Mouse (Mus musculus) macrophage (primary cell): ENCODE data around the gene Negr1. TPM values are rescaled to one million over a fixed set of nuclear protein-coding genes. Genes with fewer than 3 reads are reported as not detected.

Source experiments
- H3K27ac ChIP-seq: fragments of 350-480 bp; formaldehyde crosslinking; 2 replicates; pipeline ENCODE4 v1.9.0; 2021
- H3K36me3 ChIP-seq: fragments of 350-480 bp; formaldehyde crosslinking; 2 replicates; pipeline ENCODE4 v1.9.0; 2021; ENCODE audit errors: inconsistent target
- H3K4me3 ChIP-seq: fragments of 350-480 bp; formaldehyde crosslinking; 2 replicates; pipeline ENCODE4 v1.9.0; 2021; ENCODE audit errors: inconsistent target
- H3K79me2 ChIP-seq: fragments of 350-480 bp; formaldehyde crosslinking; 2 replicates; pipeline ENCODE4 v1.9.0; 2021; ENCODE audit errors: inconsistent target
- WGBS: methylation state at CpG from one replicate; pipeline ENCODE4 v1.1.7; 2026; ENCODE audit warnings: inconsistent platforms; ENCODE audit not compliant: missing documents; 5-methylcytosine and 5-hydroxymethylcytosine counted together
- polyA plus RNA-seq: library from polyadenylated mRNA; stranded (reverse); fragments of 250-400 nt; gene quantifications from 3 replicates; pipeline ENCODE4 v1.2.4, GENCODE M21; 2018; ENCODE audit warnings: inconsistent platforms

Gene Negr1
- polyA plus RNA-seq, 1 experiment from 2014 or later: not detected

DNA sequence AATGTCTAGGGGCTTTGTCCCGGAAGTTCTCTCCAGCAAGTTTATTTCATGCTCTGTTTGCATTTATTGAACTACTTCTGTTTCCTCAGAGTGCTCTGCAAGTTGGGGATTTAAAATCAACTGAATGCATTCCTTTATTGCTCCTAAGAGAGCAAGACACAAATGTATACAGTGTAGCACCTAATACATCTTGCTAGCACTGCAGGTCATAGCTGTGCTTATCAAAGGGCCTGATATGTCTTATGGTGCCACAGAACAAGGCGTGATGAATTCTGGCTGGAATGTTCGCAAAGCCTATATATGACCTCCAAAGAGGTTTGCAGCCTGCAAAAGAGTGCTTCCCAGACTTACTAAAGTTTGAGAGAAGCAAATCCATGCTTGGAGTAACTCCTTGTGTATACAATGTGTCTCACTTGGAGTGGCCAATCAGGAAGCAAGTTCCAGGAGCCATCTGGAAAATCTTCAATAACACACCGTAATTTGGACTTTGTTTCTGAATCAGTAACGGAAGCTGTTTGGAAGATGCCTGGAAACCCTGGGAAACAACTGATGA lies 183.7 kb downstream of the Negr1 start:
- 90% methylated on average over 5 of the region's 5 CpGs for WGBS
- Histone ChIP-seq H3K36me3 (no peaks in the 10 kb centered on the region), H3K79me2 (no peaks in the 10 kb centered on the region), H3K27ac (no peak overlapping the region), H3K4me3 (no peak overlapping the region)

DNA sequence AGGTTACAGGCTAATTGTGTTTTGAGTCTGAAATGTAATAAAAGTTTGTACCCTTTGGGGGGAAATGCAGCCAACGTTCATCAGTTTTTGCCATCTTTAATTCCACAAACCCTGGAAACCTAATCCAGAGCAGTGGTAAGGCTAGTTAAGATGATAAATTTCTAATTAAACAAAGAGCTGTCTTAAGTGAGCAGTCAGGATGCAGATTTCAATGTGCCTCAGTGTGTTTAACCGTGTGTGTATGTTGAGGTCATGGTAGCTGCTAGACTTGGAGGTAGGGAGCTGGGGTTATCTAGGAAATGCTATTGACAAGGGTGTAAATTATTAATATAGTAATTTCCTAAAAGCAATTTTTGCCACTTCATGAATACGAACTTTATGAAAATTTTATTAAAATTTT lies 185.9 kb downstream of the Negr1 start:
- Histone ChIP-seq H3K4me3 (no peak overlapping the region), H3K36me3 (no peaks in the 10 kb centered on the region), H3K79me2 (no peaks in the 10 kb centered on the region), H3K27ac (no peak overlapping the region)
- WGBS: 83% methylated on average over 3 of the region's 3 CpGs

DNA sequence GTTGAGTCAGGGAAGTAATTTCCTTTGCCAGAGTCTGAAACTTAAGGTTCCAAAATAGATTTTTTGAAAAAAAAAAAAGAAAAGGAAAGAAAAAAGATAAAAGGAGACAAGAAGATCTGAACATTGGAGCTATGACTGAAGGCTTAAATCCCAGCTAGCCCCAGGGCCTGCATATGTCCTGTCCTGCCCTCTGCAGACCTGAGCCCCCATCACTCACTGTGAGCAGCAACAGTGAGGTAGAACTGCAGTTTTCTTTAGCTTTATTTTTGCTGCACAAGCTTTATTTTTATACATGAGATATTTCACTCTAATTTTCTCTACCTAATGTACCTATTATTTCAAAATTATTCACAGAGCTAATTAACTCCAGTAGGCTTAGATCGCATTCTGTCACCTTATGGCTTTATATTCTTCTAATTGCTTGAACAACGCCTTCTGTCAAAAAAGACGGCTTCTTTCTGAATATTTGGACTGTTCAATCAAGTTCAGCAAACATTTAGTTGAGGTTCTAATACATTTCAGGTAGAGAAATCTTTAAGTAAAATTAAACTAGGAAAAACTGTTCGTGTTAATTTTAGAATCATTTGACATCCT lies 192.3 kb downstream of the Negr1 start:
- Histone ChIP-seq H3K79me2 (no peaks in the 10 kb centered on the region), H3K36me3 (no peaks in the 10 kb centered on the region), H3K4me3 (no peak overlapping the region), H3K27ac (no peak overlapping the region)
- 85% methylated on average over 4 of the region's 4 CpGs for WGBS

DNA sequence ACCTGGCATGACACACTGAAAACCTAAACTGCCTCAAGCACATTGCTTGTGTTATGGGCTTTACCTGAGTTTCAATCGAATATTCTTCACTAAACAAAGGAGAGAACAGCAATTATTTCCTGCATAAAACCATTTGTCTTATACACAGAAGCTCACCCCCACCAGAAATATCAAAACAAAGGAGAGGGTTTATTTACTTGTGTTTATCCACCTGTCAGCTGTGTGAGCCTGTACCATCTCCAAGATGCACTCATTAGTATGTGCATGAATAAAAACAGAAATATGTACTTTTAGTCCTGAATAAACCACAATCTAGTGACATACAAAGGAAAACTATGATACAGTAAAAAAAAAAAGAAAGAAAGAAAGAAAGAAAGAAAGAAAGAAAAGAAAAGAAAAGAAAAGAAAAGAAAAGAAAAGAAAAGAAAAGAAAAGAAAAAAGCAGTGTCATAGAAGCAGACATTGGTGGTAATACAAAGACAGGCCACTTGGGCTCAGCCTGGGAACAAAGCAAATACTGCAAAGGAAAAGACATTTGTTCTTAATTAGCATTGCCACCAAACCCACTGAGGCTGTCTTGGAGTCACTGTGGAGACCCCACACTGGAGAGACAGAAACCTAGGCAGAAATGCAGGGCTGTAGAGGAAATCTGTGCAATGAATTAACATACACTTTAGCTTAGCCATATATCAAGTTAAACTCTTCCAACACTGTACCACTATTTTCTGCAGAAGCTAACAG lies 193.4 kb downstream of the Negr1 start:
- Histone ChIP-seq H3K79me2 (no peaks in the 10 kb centered on the region), H3K27ac (no peak overlapping the region), H3K4me3 (no peak overlapping the region), H3K36me3 (no peaks in the 10 kb centered on the region)
- 50% methylated on average over 1 of the region's 1 CpGs for WGBS

DNA sequence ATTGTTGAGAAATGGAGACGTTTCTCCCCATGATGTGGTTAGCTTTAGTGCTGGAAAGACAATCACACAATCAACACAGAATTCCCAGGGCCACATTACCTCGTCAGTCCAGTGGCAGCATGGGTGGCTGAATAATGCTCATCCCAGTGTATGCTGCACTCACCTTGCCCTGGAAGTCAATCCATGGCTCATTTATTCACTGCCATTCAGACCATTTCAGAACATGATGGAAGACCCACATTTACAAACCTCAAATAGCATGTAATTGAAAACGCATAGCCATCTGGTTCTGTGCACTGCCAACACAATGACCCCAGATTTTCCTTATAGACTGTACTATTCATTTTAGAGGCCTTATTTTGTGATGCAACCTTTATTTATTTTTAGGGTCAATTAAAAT lies 203.4 kb downstream of the Negr1 start:
- H3K4me3 ChIP-seq: no peak overlapping the region
- H3K79me2 ChIP-seq: no peaks in the 10 kb centered on the region
- no peak overlapping the region for H3K27ac ChIP-seq
- H3K36me3 ChIP-seq: no peaks in the 10 kb centered on the region
- WGBS: 78% methylated on average over 3 of the region's 3 CpGs

DNA sequence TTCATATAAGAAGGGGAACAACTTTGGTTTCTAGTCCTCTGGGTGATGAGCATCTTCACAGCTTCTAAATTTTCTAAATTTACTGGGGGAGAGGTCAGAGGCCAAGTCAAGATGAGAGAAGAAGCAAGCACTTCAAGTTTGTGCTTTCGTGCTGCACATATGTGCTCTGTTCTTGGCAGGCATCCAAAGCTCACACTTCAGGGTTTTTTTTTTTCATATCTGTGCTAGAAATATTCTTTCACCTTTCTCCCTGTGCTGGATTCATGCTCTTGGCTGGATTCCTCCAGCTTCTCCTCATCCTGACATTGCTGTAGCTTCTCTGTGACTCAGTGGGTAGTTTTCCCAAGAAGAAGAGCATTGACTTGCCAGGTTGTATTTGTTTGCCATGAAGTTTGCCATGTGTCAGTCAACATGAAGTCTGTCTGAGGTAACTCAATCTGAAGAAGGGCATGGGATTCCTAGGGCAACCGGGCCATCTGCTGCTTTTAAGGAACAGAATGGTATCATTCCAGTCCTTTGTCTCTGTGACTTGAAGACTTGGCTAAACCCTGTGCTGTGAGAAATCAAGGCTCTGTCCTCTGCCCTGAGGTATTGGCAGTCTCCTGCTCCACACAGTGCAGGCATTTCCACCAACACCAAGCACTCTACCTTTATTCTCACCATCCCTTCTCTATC lies 204.7 kb downstream of the Negr1 start:
- H3K79me2 ChIP-seq: no peaks in the 10 kb centered on the region
- no peak overlapping the region for H3K27ac ChIP-seq
- no peaks in the 10 kb centered on the region for H3K36me3 ChIP-seq
- no peak overlapping the region for H3K4me3 ChIP-seq
- WGBS: 52% methylated on average over 2 of the region's 2 CpGs

DNA sequence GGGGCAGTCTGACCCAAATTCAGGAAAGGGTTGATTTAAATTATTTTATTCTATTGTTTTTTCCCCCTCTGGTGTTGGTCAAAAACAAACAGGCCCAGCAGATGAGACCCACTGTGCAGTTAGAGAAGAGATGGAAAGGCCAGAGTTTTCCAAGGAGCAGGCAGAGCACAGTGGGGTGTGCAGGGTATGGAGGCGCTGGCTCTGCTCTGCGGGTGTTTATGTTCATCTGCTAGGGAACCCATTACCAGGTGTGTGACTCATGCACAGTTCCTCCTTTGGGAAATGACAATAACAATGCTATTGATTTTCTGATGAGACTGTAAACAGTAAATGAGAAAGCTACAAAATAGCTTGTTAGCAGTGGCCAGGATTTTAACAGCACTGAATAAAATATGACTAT lies 210.0 kb downstream of the Negr1 start:
- H3K36me3 ChIP-seq: no peaks in the 10 kb centered on the region
- H3K4me3 ChIP-seq: no peak overlapping the region
- 85% methylated on average over 2 of the region's 2 CpGs for WGBS
- no peaks in the 10 kb centered on the region for H3K79me2 ChIP-seq
- no peak overlapping the region for H3K27ac ChIP-seq

DNA sequence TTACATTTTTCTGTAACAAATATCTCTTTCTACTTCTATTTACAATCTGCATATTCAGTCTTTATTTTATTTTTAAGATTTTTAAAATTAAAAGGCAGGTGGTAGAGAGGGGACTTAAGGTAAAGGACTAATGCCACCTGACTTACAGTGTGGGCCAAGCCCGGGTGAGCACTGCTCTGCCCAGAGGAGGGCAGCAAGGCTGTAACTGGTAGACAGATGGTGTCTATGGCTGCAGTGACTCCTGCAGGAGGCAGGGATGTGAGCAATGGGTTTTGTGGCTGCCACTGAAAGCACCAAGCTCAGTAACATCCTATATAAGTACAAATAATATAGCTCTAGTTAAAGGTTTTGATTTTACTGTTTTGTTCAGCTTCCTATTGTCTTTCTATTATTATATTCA lies 210.5 kb downstream of the Negr1 start:
- Histone ChIP-seq H3K36me3 (no peaks in the 10 kb centered on the region), H3K27ac (no peak overlapping the region), H3K4me3 (no peak overlapping the region), H3K79me2 (no peaks in the 10 kb centered on the region)
- 41% methylated on average over 1 of the region's 1 CpGs for WGBS

DNA sequence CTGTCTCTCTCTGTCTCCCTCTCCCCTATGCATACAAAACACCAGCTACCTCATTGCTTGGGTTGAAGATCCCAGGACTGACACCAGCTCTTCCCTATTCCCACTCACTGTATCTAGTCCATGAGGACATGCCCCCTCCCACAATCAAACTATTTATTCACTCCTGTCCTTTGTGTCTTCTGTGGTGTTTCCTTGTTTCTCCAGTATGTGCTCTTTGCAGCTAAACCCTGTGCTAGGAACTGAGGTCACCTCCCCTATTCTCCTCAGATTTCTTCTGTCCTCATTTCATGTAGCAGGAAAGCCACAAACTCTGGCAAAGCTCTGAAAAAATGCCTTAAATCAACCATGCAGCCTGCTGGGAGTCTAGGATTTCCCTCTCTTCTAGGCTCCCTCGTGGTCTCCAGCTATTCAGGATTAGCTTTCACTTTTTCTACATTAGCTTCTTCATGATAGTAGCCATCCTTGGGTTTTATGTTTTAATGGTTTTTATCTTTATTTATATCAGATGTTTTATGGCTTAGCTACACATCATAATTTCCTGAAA lies 222.8 kb downstream of the Negr1 start:
- H3K4me3 ChIP-seq: no peak overlapping the region
- H3K27ac ChIP-seq: no peak overlapping the region
- no peaks in the 10 kb centered on the region for H3K79me2 ChIP-seq
- no peaks in the 10 kb centered on the region for H3K36me3 ChIP-seq
- 14% methylated on average over 1 of the region's 1 CpGs for WGBS

DNA sequence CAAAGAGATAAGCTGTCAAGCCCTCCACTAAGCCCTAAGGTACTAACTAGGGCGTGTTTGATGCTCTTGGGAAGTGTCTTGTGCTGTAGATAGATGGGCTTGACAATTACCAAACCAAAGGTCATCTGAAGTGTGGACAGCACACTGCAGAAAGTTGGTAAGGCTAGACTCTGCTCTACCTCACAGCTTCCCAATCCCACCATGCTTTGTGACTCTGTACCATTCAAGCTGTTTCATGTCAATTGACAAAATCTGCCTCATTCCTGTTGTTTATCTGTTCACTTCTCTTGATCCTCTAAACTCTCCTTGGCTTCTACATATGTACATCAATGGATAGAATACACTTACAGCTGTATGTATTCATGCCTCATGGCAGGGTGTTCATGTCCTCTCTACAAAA lies 224.8 kb downstream of the Negr1 start:
- Histone ChIP-seq H3K36me3 (no peaks in the 10 kb centered on the region), H3K27ac (no peak overlapping the region), H3K4me3 (no peak overlapping the region), H3K79me2 (no peaks in the 10 kb centered on the region)
- WGBS: 50% methylated on average over 1 of the region's 1 CpGs

DNA sequence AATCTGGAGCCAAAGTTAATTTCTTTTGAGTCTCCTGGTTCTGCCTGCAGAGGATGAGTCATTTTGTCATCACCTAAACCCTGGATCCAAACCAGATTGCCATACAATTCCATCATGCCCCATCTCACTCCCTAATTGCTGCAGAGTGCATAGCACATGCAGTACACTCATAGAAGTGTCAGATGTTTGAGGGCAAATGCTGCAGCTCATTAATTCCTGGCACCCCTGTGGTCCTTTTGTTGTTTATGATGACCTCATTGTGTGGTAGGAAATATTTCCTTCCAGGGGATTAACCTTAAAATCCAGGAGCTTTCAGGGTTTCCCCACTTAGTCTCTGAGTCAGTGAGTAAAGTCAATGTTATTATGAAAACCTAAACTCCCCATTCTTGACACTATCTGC lies 229.6 kb downstream of the Negr1 start:
- Histone ChIP-seq H3K4me3 (no peak overlapping the region), H3K79me2 (no peaks in the 10 kb centered on the region), H3K27ac (no peak overlapping the region), H3K36me3 (no peaks in the 10 kb centered on the region)

DNA sequence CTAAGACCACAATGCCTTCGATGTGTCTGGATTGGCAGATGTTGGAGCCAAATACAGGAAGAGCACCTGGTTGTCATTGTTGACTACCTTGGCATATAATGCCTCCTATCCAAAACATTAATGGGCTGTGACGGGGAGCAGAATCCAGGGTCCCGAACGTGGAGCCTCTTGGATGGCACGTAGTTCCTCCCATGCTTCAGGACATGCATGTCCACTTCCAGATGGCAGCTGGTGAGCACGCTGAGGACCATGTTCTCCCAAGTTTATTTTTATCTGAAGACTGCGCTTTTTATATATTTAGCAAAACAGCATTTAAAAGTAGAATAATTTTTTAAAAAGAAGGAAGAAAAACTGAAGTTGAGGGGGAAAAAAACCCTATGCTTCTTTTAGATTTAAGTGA lies 231.1 kb downstream of the Negr1 start:
- Histone ChIP-seq H3K4me3 (no peak overlapping the region), H3K79me2 (no peaks in the 10 kb centered on the region), H3K27ac (no peak overlapping the region), H3K36me3 (no peaks in the 10 kb centered on the region)
- 91% methylated on average over 7 of the region's 7 CpGs for WGBS

DNA sequence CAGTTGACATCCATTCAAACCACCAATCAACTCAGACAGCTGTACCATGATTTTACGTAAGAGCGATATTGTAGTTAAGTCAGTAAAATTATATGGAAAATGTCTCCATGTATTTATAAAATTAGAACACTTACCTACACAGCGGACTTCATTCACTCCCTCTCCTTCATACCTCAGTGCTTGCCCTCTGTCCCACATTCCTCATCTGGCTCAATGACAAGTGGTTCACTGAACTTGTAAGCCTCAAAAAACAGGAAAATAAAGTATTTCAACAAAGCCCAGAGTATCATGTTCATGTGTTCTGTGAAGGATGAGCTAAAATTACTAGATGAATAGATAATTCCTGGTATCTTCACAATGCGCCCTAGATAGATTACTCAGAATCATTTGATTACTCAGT lies 232.5 kb downstream of the Negr1 start:
- H3K4me3 ChIP-seq: no peak overlapping the region
- H3K36me3 ChIP-seq: no peaks in the 10 kb centered on the region
- H3K27ac ChIP-seq: no peak overlapping the region
- H3K79me2 ChIP-seq: no peaks in the 10 kb centered on the region
- WGBS: 96% methylated on average over 4 of the region's 4 CpGs

DNA sequence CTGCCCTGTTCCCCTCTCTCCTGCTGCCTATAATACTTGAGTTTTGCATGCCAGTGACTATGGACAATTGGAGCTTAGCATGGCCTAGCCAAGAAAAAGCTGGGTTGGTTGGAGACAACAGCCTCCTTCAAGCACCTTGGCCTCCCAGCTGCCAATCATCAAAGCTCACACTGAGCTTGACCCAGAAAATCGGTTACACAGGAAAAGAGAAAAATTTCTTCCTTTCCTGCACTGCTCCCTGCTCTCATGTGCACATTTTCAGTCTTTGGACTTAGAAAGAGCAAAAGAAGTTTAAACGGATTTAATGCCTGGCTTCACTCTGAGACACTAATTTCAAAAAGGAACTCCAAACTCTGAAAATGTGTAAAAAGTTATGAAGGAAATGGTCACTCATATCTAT lies 233.0 kb downstream of the Negr1 start:
- no peaks in the 10 kb centered on the region for H3K36me3 ChIP-seq
- H3K27ac ChIP-seq: no peak overlapping the region
- 8% methylated on average over 2 of the region's 2 CpGs for WGBS
- no peak overlapping the region for H3K4me3 ChIP-seq
- no peaks in the 10 kb centered on the region for H3K79me2 ChIP-seq

DNA sequence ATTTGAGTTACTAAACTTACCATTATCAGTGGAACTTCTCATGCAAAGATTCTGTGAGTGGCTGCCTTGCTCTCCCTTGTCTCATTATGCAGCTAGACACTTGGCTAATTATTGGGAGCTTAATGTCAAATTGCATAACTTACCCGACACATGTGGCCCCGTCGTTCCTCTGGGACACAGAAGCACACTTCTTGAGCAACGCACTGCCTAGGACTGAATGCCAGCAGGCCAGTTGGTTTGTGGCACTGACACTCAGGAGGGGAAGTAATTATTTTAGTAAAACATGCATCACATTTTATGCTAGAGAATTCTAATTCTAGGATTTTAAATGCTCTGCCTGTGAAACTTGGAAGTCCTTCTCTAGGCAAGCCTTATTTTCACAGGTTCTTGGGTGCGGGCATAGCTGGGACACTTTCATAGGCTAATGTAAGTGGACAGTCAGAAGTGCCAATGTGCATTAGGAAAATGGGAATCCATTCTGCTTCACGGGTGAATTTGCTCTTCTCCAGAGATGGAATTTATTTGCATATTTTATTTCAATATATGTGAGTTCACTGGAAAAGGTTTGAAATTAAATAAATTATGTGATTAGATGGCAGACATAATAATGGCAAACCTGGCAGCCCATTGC lies 234.6 kb downstream of the Negr1 start:
- Histone ChIP-seq H3K27ac (no peak overlapping the region), H3K79me2 (no peaks in the 10 kb centered on the region), H3K4me3 (no peak overlapping the region), H3K36me3 (no peaks in the 10 kb centered on the region)
- WGBS: 84% methylated on average over 6 of the region's 6 CpGs
